Mouse (Mus musculus) NIH3T3 (cell line): ENCODE data around the gene Rag1.

Source experiments
- DNase-seq: peaks from one replicate; pipeline ENCODE4 v3.0.0-alpha.2; 2012; ENCODE audit warnings: low read depth

Gene Rag1

DNA sequence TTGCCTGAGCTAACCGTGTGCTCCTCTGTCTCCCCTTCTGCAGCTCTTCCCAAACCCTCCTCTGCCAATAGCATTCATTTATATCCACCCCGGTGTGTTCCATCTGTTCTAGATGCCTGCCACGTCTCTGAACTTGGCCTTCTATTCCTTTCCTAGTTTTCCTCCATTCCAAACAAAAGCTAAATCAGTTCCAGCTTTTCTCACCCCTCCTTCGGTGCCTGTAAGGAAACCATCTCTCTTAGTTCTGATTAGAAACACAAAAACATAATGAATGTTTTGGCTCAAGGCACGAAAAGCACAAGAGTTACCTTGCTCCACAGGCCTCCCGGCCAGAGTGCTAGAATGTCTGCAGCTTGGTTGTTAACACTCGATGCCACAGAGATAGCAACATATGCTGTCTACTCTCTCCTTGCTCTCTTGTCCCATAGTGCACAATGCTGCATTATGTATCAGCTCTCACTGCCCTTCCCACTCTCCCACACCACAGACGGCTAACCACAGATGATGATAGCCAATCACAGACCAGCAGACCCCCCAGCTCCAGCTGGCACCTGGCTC is at the start of gene Rag1, which contains the start of gene B230118H07Rik:
Rag1 (minus strand) TSS at position 388 of the 558 bp plus-strand sequence.
B230118H07Rik (minus strand) TSS at position 419 of the 558 bp plus-strand sequence.
- DNase-seq: peak; percentile 8

DNA sequence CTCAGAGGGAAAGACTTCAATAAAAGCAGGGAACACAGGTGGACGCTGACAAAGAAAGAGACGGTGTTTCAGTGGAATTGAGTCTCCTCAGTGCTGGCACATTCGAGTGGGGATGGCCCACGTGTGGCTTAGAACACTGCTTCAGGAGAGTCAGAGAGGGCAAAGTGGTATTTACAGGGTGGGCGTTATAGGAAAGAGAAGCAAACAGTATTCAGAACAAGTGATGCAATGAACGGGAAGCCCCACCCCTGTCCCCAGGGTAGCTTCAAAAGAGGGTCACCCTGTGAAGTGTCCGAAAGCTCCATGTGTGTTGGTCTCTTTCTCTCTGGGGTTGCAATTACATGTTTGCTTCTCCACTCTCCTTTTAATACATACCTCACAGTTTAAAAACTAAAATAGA is 46.3 kb upstream of the Rag1 start:
- no peak for DNase-seq

DNA sequence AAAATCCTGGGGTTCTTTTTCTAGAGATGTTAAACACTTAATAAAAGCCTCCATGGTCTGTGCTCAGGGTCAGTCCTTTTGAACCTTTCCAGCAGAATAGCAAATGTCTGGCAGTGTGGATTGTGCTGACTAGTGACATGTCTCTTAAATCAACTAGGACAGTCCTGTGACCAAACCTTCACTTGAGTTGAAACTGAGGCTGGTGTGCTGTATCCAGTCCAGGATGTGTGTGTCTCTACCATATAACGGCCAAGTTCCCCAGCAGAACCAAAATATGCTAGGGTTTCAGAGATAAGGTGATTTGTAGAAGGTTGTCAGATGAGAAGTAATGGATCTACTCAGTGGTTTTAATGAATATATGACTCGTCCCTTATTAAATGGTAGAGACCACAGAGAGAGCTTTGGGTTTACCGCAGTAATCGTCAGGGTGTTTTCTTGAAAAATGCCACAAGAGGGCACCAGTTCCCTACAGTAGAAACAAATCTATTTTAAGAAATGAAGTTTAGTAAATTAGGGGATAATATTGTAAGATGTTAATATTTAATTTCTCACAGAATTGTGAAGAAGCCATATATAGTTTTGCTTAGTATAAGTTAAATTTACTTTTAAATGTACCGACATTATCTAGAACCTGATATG is 44.4 kb upstream of the Rag1 start:
- peak; percentile 66 for DNase-seq

DNA sequence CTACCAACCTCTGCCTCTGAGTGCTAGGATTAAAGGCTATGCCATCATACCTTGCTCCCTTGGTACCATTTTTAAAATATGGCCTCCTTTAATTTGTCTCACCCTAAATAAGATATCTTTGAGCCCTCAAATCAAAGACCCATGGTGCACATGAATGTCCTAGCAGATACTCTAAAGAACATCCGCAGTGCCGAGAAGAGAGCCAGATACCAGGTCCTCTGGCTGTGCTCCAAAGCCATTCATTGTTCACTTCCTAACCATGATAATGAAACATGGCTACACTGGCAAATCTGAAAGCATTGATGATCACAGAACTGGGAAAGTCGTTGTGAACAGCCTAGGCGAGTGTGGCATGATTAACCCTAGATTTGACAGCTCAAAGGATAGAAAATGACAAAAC is 43.7 kb upstream of the Rag1 start:
- DNase-seq: no peak

DNA sequence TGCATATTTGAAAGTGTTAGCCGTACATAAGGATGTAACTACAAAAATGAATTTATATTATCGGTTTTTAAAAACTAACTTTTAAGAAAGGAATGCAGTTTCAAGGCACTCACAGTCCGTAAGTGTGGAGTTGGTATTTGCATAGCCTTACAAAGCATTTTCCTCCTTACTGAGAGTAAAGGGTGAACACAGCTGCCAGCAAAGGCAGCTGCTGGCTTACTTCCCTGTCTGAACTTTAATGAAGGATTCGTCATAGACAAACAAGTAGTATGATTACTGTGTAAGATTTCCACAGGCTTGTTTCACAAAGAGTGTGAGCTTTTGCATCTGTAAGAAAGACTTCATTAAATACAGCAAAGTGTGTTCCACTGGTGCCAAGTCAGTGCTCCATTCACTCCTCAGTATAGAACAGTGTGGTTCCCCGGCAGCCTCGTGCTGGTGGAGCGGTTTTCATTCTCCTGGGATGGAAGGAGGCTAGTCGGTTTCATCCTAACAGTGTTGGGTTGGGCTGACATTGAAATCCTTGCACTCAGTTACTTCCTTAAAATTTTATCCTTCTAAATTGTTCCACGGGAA is 41.0 kb upstream of the Rag1 start:
- DNase-seq: no peak

GRCm38 (mm10) chr2:101688011-101688410 is 38.7 kb upstream of the Rag1 start:
- no peak for DNase-seq

DNA sequence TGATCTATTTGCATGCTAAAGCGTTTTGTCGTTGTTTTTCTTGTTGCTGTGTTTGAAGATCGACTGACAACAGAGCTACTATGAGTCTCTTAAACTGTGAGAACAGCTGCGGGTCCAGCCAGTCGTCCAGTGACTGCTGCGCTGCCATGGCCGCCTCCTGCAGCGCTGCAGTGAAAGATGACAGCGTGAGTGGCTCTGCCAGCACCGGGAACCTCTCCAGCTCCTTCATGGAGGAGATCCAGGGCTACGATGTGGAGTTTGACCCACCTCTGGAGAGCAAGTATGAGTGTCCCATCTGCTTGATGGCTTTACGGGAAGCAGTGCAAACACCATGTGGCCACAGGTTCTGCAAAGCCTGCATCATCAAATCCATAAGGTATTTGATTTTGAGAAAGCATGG is 35.1 kb upstream of the Rag1 start:
- no peak for DNase-seq

- DNase-seq: peak; percentile 20
Observed at GRCm38 (mm10) chr2:101679164-101679784, 30.0 kb upstream of the Rag1 start.

- peak; percentile 94 for DNase-seq
Observed at GRCm38 (mm10) chr2:101678236-101679021, 29.1 kb upstream of the Rag1 start, which contains the start of gene Traf6. TSS of gene Traf6 (plus strand) at chr2:101678429.

- no peak for DNase-seq
Observed at GRCm38 (mm10) chr2:101673547-101673946, 24.2 kb upstream of the Rag1 start.

GRCm38 (mm10) chr2:101668751-101669150 is 19.4 kb upstream of the Rag1 start:
- DNase-seq: no peak

DNA sequence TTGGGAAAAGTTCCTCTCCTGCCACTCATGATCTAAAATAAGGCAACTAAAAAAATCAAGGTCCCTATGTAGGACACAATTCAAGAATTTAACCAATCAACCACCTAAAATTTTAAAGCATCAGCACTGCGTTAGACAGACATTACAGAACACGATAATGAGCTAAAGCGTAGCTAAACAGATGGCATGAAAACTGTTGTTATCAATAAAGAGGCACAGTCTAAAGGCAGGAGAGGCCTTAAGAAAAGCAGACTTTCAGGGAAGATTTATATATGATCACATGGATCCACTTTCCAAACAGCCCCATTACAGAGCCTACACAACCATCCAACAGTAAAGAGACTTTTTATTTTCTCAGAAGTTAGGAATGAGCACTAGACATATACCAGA is 16.4 kb upstream of the Rag1 start:
- no peak for DNase-seq

DNA sequence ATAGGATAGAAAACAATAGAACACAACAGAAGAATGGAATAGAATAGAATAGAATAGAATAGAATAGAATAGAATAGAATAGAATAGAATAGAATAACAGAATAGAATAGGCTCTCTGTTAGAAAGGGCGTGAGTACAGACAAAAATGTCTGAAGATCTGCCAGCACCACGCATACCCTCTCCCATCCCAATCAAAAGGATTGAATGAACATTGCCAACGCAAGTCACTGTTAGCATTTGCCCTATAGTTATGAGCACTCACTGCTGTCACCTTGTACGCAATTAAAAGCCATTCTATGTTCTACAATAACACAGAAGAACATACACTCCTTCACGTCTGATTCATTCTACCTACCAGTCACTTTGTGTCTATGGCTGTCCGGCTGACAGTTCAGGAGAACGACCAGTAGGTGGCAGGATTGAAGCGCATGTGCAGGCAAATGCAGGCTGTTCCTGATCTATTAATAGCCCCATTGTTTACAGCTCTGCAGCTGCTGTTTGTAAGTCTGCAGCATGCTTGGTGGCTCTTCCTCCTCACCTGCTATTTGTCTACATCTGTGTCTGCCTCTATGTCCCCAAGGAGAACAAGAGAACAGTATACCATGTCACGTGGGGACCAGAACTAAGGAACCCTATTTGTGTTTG is 15.9 kb upstream of the Rag1 start:
- DNase-seq: peak; percentile 85

DNA sequence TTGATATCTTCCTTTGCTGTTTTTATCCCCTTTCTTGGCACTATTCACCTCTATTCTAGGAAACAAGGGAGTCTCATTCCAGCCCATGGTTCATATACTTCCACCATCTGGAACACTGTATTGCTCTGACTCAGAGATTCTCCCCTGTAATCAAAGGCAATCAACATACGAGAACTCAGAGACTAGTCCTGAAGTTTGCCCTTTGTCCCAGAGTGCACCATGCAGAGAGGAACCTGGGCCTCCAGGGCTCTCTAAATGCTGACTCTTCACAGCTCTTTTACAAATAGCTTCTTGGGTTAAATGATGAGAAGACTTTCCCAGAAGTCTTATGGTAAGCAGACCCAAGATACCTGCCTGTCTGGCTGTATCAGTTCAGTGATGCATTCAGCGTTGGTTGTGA is 11.2 kb upstream of the Rag1 start:
- DNase-seq: no peak

DNA sequence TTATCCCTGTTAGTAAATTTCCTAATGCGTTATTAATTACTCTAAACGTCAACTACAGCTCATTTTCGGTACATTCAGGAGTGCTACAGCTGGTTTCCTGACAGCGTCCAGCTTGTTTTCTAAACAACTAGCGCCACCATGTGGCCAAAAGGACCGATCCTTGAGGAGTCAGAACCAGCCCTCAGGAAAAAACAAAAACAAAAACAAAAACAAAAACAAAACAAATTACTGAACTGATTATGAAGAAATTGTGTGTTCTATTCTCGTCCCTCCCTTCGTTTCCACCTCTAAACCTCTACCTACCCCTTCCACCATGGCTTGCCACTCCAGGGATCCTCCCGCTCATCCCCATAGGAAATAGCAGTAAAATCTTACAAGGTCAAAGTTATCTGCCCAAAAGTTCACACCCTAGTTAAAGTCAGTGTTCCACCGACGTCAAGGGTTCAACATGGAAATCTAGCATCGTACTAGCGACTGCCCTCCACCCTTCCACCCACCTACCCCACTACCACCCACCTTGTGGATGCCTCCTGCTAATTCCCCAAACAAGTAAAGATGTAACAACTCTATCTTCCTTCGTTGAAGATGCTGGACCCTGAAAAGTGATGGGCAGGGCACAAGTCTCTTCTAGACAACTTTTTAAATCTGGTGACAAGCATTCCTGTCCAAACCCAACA is 3.8 kb upstream of the Rag1 start:
- DNase-seq: peak; percentile 83

- DNase-seq: no peak
Observed at GRCm38 (mm10) chr2:101652204-101652920, 3.1 kb upstream of the Rag1 start.

GRCm38 (mm10) chr2:101650446-101650845 is 1.1 kb upstream of the Rag1 start:
- no peak for DNase-seq

GRCm38 (mm10) chr2:101648361-101648760 is 940 bp downstream of the Rag1 start:
- no peak for DNase-seq

DNA sequence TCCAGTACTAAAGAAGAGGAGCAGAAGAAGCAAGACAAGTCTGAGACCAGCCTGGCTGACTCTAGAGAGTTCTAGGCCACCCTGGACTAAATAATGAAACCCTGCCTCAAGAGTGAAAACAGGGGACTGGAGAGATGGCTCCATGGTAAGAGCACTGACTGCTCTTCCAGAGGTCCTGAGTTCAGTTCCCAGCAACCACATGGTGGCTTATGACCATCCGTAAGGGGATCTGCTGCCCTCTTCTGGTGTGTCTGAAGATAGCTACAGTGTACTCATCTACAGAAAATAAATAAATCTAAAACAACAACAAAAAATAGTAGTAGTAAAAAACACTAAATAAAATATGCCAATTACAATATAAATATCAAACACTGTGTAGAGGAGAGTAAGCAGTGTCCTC is 3.5 kb downstream of the Rag1 start:
- no peak for DNase-seq

DNA sequence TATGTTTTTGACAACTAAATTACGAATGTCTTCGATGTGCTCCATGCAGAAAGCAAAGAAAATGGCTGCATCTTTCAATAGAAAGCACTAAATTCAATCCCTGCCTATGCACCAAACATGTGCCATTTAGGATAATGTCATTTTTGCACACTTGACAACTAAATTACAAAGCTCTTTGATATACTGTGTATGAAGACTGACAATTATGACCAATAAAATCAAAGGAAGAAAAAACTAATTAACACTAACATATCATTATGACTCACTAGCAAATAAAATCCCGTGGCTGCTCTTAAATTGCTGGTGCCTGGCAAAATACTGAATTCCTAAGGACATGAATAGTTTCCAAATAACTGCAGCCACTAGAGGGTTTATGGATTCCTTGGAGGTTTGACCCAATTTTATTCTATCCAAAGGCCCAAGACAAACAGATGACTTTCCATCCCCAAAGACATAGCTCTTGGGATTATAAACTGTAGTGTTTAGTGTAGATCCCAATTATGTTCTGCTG is 9.4 kb downstream of the Rag1 start:
- DNase-seq: no peak
